Mouse (Mus musculus) spleen, adult 12 weeks (tissue): ENCODE results near the gene Col2a1.

Source experiments
- DNase-seq: peaks from one replicate; pipeline ENCODE4 v3.0.0; 2022; ENCODE audit warnings: low spot score

Gene Col2a1

DNA sequence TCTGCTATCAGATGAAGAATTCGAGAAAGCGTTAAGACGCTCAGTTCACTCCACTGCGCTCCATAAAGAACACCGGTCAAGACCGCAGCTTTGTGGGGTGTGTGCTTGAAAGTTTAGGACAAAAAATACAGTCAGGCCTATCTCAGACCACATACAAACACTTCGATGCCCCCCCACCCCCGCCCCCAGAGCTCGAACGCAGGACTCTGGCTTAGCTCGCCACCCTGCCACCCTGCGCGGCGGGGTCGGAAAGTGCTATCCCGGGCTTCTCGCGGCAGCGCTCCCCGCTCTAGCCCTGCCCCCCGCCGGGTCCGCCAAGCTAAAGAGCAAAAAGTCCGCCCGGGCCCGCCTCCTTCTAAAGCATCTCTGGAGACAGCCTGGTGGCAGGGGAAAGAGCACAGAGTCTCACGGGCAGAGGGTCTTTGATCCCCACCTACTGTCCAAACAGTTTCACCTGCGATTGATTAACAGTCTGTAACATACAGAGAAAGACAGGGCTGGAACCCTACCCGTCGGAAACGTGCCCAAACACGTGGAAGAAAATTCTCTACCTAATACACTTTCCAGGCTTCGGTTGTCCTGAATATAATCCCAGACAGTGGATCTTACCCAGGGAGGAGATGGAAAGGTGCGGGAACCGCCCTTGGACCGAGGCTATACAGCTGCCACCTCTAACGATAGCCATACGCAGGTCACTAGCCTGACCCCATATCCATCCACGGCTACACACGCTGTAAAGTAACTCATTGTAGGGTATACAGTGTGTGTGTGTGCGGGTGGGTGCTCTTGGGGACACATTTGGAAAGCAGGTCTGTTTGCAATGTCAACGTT lies 1.3 kb downstream of the Col2a1 start:
- no peak for DNase-seq

DNA sequence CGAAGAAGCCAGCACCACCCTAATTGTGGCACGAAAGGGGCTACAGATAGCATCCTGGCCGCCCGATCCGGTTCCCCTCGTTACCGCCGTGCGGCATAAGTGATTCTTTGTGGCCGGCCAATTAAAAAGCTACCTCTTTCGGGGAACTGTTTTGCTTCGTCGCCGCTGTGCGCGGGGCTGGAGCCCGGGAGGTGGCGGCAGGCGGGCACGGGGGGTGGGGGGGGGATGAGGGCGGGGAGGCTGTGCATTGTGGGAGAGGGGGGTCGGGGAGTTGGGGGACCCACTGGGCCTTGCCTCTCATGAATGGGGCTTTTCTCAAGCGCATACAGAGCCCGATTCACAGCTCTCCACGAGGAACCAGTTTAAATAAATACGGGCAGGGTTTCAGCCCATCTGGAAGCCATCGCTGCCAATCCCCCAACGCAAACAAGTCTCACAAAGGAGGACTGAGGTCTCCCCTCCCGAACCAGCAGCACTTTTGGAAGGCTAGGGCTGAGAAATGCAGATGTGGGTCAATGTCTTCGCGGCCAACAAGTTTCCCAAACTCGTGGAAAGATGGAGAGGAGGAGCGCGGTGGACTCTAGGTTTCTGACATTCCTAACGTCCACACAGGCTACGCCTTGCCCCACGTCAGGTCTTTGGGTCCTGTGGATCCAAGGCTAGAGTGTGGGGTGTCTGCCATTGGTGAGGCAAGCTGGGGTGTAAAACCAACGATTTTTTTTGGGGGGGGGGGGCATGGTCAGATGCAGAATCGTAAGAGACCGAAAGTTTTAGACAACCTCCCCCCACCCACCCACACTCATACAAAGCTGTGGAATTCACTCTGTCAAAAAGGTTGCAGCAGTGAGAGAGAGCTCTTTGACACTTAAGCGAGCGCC lies 2.1 kb downstream of the Col2a1 start:
- DNase-seq: no peak

DNA sequence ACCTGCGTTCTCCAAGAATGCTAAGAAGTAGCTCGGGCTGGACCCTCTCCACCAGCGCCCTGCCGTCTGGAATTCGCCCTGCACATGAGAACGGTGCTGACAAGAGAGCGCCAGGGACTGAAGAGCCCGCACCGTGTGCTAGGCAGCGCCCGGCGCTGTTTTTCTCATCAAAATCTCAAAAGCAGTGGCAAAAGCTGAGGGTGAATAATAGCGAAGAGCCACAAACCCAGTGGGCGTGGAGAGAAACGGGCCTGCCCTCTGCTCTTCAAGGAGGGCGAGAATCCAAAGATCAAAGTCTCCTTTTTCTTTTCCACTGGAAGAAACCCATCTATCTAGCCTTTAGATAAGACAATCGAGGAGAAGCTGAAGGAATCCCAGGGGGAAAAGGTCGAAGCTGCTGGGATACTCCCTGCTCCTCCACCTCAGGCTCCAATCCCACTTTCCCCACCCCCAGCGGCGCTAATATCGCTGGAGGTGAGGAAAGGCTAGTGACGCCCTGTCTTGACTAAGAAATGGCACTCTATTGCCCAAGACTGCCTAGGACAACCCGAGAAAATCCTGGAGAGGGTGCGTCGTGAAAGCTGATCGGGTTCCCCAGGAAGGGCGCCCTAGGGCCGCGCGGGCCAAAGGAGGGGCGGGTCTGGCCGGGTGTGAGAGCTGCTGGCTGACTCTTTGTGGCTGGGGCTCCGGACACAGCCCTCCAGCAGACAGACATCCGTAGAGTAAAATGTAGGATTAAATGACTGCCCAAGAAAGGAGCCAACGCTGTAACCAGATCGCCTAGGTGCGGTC lies 3.0 kb downstream of the Col2a1 start:
- DNase-seq: no peak

DNA sequence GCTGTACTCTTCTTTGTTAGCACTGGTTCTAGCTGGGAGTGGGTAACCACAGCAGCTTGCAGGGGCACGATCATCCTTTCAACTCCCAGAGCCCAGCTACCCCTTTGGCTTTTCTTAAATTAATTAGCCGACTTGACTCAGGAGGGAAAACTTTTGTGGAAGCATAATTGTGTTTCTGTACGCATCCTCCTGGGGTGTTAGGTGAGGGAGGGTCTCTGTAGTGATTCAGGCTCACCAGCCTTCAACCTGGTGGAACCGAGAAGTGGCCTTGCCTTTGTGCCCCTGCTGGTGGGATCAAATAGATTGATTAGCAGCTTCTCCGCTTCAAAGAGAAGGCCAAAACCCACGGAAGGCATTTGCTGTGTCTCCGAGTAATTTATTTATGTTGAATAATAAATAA lies 4.5 kb downstream of the Col2a1 start:
- DNase-seq: no peak

DNA sequence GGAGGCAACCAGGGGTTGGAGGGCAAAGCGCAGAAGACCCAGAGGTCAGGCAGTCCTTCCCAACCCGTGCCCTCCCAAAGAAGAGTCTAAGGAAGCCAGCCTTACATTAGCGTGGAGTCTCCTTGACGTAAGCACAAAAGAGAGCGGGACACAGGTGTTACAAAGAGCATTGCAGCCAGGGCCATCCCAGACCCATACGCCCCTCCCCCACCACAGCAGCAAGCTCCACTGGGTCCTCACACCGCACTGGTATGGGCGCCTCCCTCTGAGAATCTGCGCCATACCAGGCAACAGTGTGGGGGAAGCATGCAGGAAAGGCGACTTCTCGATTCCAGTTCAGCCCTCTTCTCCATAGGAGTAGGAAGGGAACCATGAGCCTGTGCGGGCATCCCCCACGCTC lies 4.9 kb downstream of the Col2a1 start:
- DNase-seq: no peak

DNA sequence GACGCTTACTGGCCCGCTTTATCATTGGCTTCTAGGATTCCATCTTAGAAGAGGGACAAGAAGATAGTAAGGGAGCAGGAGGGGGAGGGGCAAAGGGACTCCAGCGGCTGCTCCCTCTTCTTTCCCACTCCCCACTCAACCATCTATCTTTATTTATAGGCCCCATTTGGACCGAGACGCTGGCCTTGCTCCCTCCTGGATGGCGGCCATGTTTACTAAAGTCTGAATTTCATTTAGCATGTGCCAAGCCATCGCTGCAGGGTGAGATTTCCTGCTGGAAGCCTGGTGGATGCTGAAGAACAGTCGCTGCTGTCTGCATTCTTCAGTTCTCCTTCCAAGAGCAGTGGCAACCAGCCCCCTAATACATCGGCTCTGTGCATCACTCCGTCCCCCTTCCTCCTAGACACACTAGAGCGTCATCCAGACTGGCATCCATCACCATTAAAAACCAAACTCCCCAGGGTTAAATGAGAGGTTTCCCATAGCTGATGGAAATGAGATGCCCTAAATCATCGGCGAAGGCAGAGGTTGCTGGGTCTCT lies 7.7 kb downstream of the Col2a1 start:
- DNase-seq: no peak

DNA sequence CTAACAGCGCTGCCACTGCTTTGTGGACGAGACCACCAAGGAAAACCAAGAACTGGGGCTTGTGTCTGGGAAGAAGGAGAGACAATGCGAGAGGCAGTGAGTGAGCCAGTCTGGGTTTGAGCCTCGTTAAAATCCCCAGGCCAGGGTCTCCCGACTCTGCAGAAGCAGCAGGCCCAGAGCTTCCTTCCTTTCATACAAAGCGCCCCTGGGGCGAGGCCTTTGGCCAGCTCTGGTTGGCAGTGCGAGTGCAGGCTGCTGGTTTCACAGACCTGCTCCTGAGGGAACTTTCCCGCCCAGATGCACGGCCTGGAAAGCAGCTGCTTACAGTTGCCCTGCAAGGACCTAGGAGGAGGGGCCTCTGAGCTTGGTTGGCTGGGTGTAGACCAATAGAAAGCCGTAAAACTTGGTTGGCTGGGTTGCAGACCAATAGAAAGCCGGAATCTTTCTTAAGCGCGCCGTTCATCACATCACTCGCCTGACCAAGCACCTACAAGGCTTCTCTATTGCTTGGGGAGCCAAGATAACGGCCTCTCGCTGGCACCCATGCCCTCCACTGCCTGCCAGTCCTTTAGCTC lies 11.7 kb downstream of the Col2a1 start:
- peak; percentile 17 for DNase-seq

DNA sequence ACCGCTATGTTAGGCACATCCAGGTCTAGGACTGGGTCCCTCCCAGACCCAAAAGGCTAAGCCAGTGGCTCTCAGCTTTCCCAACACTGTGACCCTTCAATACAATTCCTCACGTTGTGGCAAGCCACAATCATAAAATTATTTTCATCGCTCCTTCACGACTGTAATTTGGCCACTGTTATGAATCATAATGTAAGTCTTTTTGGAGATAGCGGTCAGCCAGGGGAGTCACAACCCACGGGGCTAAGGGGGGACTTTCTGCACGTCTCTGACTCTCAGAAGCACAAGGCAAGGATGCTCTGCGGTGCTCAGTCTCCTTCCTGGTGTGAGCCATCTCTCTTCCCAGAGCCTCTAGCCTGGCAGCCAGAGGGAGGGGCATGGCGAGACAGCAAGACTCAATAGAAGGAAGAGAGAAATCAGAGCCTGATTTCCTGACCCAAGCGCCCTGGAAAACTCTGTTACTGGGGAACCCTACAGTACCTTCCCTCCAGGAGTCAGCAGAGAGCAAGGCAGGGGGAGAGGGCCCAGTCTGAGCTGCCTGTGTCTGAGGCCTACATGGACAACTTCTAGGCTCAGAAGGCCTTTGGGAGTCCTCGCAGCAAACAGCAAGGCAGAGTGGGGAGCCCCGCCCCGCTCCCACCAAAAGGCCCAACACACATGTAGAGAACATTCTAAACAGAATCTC lies 12.3 kb downstream of the Col2a1 start:
- DNase-seq: no peak

DNA sequence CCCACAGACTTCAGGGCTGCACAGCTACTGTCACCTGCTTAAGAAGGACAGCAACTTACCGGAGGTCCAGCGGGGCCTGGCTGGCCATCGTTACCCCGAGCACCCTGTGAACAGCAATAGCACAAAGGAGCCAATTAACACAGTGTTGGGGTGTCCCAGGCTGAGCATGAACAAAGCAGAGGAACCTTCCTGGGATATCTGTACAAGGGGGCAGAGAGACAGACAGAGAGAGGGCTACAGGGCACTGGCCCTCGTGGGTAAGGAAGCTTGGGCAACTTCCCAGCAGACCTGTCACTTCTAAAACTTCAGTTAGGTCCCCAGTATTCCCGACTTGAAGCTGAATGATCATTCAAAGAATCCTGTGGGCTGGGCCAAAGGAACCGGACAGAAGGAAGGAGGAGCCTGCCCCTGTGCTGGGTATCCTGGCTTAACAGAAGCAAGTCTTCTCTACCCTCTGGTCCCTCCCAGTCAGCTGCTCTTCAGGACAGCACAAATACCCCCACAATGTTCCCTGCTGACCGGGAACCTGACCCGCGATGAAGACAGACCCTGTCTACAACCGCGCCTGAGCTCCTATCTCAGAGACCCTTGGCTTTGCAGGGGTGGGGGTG lies 13.1 kb downstream of the Col2a1 start:
- DNase-seq: no peak

DNA sequence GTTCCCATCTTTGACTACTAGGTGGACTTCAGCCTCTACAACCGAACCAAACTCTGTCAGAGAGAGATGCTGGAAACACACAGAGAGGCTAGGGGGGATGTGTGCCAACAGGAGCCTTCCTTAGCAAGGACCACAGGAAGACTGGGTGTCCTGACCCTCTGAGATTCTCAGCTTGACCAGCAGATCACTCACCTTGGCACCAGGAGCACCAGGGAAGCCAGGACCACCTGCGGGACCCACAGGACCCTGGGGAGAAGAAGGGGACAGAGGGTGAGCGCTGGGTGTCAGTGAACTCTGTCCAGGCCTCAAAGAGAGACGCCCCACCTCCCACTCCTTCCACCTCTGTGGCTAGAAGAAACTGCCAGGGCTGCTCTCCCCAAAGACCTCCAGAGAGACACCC lies 13.8 kb downstream of the Col2a1 start:
- no peak for DNase-seq

DNA sequence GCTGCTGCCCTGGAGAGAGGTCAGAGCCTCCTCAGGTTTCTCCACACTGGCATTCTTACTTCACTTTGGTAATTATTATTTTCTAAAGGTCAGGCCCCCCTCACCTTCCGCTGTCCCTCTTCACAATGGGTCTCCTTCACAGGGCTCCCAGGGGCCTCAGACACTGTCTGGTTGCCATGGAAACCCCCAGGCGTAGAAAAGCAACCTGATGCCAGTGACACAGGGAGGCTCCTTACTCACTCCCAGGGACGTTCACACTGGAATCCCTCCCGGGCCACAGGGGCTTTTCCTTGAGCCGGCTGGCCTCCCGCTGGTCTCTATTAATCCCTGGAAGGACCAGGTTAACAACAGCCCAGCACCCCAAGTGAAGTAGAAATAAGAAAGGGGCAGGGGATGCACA lies 14.4 kb downstream of the Col2a1 start:
- DNase-seq: no peak

DNA sequence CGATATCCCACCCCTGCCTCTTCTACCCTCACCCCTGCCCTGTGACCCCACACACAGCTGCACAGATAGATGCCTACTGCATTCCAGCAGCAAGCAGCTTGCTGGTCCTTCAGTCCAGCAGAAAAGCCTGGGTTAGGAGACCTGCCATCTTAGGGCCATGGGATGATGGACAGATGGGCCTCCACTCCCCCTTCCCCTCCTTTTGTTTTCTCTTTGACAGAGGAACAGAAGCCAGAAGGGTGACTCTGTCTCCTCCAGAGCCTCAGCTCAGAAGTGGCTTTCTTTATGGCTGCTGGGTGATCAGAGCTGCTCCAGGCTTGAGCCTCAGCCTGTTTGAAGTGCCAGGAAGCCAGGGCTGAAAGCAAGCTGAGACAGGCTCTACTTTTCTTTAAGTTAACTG lies 15.0 kb downstream of the Col2a1 start:
- DNase-seq: no peak

DNA sequence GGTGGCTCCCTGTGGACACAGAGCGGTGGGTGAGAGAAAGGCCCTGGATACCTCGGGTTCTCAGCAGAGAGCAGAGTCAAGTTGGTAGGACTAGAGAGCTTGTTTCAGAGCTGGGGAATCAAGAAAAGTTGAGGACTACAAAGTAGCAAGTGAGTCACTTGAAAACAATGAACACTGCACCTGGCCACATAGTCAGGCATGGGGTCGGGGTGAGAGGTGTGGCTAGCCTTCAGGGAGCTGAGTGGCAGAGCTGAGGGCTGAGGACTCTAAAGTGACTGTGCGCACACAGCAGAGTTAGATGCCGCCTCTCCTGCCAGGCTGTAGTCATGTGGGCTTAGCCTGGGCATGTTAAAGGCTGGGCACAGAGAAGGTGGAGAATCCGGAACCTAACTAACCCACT lies 22.9 kb downstream of the Col2a1 start:
- DNase-seq: no peak

DNA sequence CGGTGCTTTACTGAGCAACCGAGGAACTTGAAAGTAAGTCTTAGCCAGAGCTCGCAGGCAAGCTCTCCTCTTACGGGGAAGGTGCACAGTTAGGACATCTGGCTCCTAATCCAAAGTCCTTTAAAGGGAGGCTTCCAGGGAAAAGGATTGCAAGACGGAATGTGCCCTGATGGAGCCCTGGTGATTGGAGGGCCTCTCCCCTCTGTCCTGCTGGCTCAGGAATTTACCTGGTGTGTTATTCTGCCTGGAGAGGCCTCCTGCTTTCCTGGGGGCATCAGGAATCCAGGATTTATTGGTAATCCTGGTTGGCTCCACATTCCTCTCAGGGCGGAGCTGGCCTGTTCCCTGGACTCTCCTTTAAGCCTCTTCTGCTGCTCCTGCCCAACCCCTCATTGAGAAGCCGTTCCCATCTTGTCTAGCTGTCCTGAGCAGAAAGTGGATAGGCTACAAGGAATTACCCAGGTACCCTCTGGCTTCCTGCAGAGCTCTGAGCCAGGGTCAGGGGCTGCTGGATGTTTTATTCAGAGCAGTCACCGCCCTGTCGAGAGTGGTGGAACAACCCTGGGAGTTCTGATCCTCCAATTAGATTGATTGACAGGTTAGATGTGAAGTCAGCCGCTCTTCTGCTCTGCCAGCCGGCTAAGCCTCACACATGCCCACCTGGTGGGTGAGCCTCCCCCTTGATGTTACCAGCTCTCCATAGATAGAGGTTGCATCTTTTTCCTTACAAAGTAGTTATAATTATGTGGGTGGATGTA lies 31.1 kb downstream of the Col2a1 start:
- no peak for DNase-seq

DNA sequence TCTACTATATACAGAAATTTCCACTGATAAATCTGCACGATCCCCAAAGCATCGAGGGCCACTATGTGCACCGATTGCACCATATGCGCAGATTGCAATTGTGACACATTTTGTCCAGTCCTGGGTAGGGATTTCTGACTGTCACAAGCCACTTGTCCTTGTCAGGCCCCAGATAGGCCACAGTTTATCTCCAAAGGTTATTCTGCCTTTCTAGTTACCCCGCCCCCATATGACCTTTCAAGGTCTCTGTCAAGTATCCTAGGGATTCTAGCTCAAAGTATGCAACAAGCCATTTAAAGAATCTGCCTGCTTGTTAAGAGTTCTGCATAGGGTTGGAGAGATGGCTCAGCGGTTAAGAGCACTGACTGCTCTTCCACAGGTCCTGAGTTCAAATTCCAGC lies 31.9 kb downstream of the Col2a1 start:
- no peak for DNase-seq

DNA sequence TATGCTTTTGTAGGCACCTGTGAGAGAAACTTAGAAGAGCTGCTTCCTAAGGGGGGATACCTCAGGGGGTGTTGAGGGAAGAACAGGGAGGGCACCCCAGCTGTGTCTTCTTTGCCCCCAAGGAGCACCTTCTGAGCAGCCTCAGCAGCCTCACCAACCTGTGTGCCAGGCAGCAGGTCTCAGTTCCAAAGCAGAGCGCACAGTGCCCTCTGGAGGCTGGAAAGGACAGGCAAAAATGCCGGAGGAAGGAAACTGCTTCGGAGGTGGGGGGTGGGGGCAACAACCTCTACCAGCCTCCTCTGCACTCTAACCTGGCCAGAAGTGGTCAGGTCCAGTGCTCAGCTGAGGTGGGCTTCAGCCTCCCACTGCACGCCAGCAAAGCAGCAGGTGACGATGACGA lies 34.2 kb downstream of the Col2a1 start:
- DNase-seq: no peak

DNA sequence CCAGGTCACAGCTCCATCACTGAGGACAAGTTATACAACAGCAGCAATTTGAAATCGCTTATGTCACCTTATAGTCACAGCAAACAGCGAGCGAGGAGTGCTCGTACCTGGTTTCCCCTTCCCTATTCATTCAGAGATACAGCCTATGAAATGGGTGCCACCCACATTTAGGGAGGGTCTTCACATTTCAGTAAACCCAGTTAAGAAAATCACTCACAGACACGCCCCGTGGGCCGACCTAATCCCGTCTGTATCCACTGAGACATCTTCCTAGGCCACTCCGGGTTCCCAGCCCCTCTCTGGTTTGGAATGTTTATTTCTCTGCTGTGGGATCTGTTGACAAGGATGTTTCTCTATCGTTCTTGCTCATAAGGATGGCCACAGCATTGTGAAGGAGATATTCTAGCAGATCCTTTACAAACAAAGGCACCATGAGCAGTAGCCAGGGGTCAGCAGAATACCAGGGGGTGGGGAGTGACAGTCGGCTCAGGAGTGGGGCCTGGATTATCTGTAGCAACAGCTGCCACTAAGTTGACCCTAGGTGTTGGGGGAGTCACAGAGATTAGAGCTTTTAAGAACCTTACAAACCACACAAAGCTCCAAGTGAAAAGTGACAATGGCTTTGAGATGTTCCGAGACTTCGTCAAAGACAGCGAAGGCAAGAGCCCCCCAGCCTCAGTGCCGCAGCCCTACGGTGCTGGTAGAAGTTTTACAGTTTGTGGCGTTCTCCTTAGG lies 39.0 kb downstream of the Col2a1 start:
- no peak for DNase-seq

DNA sequence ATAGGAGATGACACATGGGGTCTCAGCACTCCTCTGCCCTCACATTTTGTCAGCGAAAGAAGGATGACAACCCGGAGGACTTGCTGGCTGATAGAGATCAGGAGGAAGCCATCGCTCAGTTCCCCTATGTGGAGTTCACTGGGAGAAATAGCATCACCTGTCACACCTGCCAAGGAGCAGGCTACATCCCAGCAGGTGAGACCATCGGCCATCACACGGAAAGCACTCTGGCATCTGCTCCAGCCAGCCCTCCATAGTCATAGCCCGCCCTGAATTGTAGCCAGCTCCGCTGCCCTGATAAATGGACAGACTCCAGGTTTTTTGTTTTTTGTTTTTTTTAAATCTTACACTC lies 39.7 kb downstream of the Col2a1 start:
- no peak for DNase-seq
